11 mouse cellular contexts compared by ENCODE assay signal in the genomic region with DNA sequence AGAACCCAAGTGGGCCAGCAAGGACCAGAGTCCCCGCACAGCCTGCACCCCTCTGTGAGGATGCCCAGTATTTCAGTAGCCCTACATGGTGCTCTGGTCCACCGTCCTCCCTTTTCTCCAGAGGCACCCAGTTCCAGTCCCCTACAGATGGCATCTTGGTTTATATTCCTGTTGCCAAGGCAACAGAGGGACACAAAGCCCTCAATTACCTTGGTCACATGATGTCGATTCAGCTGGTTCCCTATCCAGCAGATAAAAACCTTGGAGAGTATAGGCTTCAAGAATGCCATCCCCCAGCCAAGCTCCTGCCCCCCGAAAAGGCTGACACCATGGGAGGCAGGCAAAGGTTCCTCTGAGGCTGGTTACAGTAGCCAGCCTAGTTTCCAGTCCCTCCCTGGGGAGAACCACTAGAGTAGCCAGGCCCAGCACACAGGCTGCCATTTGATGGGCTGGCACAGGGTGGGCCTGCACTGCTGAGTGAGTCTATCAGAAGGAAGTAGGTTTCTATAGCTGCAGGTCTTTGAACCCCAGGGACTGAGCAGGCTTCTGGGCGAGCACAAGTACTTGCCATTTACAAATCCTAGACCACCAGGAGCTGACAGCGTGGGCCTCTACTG. TPM values are rescaled to one million over a fixed set of nuclear protein-coding genes. Genes with fewer than 3 reads are reported as not detected.
A peak's percentile ranks its signal among the peaks of the same experiment; 100 is the strongest.
DNase-seq lines count a peak whose midpoint lies in the region; ATAC-seq and TF ChIP-seq lines count a peak whose summit lies in the region.
"Had no signal": no experiment of that assay in that cellular context is flagged by ENCODE, and none has a peak within 500 bp of the region (broad histone marks: within the 10 kb centered on the region; RNA-seq: fewer than 3 reads in every experiment).

No protein-coding gene starts in this region.

- H3K4me2 ChIP-seq in hindbrain, embryonic 15.5 days: no peak overlapping the region
- H3K4me2 ChIP-seq: intestine, embryonic 15.5 days; liver, embryonic 11.5 days had no signal

- H3K27ac ChIP-seq in hindbrain, embryonic 15.5 days (replicated peaks): peak overlapping the region; percentile 44; the same call in 1 of the 2 replicates
- 0 out of 2 replicates have a peak overlapping the region, but pooled peaks have one; percentile 28 for H3K27ac ChIP-seq in midbrain, embryonic 10.5 days (replicated peaks)
- H3K27ac ChIP-seq in kidney, adult 2 months (ENCODE audit: insufficient read depth, low read depth, low read length): no peak overlapping the region
- H3K27ac ChIP-seq in heart, embryonic 10.5 days: no peak overlapping the region
- H3K27ac ChIP-seq: intestine, embryonic 15.5 days had no signal

- TF ChIP-seq CTCF in kidney, adult 2 months (conservative IDR thresholded peaks at IDR 0.05; ENCODE audit: insufficient read depth, insufficient read length, low read depth, low read length): no peak

- no peak overlapping the region for H3K9ac ChIP-seq in hindbrain, embryonic 15.5 days
- H3K9ac ChIP-seq: intestine, embryonic 15.5 days had no signal

- H3K36me3 ChIP-seq in hindbrain, embryonic 15.5 days: peaks cover 61% of the 10 kb centered on the region
- peaks cover 100% of the 10 kb centered on the region for H3K36me3 ChIP-seq in midbrain, embryonic 10.5 days
- H3K36me3 ChIP-seq in kidney, adult 2 months (ENCODE audit: control insufficient read depth, insufficient read depth, low read length): no peaks in the 10 kb centered on the region
- H3K36me3 ChIP-seq in heart, embryonic 10.5 days: peaks cover 100% of the 10 kb centered on the region

- no peak overlapping the region for H3K4me3 ChIP-seq in hindbrain, embryonic 15.5 days
- no peak overlapping the region for H3K4me3 ChIP-seq in midbrain, embryonic 10.5 days
- no peak overlapping the region for H3K4me3 ChIP-seq in kidney, adult 2 months (ENCODE audit: insufficient read depth, low read depth, low read length)
- no peak overlapping the region for H3K4me3 ChIP-seq in heart, embryonic 10.5 days
- H3K4me3 ChIP-seq: intestine, embryonic 15.5 days had no signal

- H3K27me3 ChIP-seq in hindbrain, embryonic 15.5 days: no peaks in the 10 kb centered on the region
- H3K27me3 ChIP-seq in midbrain, embryonic 10.5 days (ENCODE audit: low read depth, poor library complexity, severe bottlenecking): no peaks in the 10 kb centered on the region
- no peaks in the 10 kb centered on the region for H3K27me3 ChIP-seq in kidney, adult 2 months (replicated peaks; ENCODE audit: control insufficient read depth, insufficient read depth, low read length)
- H3K27me3 ChIP-seq in heart, embryonic 10.5 days (ENCODE audit: insufficient read depth, poor library complexity, severe bottlenecking): no peaks in the 10 kb centered on the region
- H3K27me3 ChIP-seq: intestine, embryonic 15.5 days had no signal

- ATAC-seq in hindbrain, embryonic 15.5 days (ENCODE audit: low FRiP score, low read depth): peak; percentile 32; the same call in 1 of the 2 replicates
- ATAC-seq: intestine, embryonic 15.5 days had no signal

- peak; percentile 32 to 34 for DNase-seq in right cerebral cortex, adult 2 months (ENCODE audit: low spot score in 2 of 2)
- DNase-seq in right cerebral cortex, postnatal 14 days: no peak
- no peak for DNase-seq in midbrain, embryonic 10.5 days (ENCODE audit: low spot score)
- DNase-seq in telencephalon, adult 2 months (ENCODE audit: low read depth, low spot score): peak; percentile 70
- DNase-seq in kidney, postnatal 36 days: no peak
- no peak for DNase-seq in kidney, adult 2 months
- no peak for DNase-seq in heart, embryonic 10.5 days (ENCODE audit: low spot score)
- DNase-seq: lung, postnatal 4 days had no signal

- H3K9me3 ChIP-seq in hindbrain, embryonic 15.5 days: no peaks in the 10 kb centered on the region
- H3K9me3 ChIP-seq in midbrain, embryonic 10.5 days (replicated peaks): no peaks in the 10 kb centered on the region
- H3K9me3 ChIP-seq in heart, embryonic 10.5 days: no peaks in the 10 kb centered on the region
- H3K9me3 ChIP-seq: intestine, embryonic 15.5 days had no signal

- peaks cover 14% of the 10 kb centered on the region for H3K4me1 ChIP-seq in hindbrain, embryonic 15.5 days (replicated peaks)
- peaks cover 12% of the 10 kb centered on the region; the same call in 1 of the 2 replicates for H3K4me1 ChIP-seq in midbrain, embryonic 10.5 days
- H3K4me1 ChIP-seq in kidney, adult 2 months (ENCODE audit: control insufficient read depth, insufficient read depth, low read length): no peaks in the 10 kb centered on the region
- H3K4me1 ChIP-seq in heart, embryonic 10.5 days: no peaks in the 10 kb centered on the region; the same call in 1 of the 2 replicates
- H3K4me1 ChIP-seq: intestine, embryonic 15.5 days had no signal

- no peak for TF ChIP-seq POLR2A in kidney, adult 2 months (IDR thresholded peaks at IDR 0.05; ENCODE audit: low read depth, low read length)

- WGBS in hindbrain, embryonic 15.5 days: 45% methylated on average over 6 of the region's 6 CpGs
- WGBS in midbrain, embryonic 10.5 days: 90% methylated on average over 6 of the region's 6 CpGs
- WGBS in kidney, adult 2 months: 88% methylated on average over 6 of the region's 6 CpGs
- WGBS in heart, embryonic 10.5 days: 92% methylated on average over 6 of the region's 6 CpGs

RNA-seq across cellular contexts. Expression of gene 1700061G19Rik, which starts 21.3 kb away (rescaled TPM):
- polyA plus RNA-seq in hindbrain, embryonic 15.5 days (2015; fragmentation: Nextera tagmentation; extraction: Ambion mirVana): 0.43 and 0.61 TPM in 2 replicates
- 0.48 and 0.66 TPM in 2 replicates for polyA plus RNA-seq in midbrain, embryonic 10.5 days (2016; fragmentation: Nextera tagmentation; extraction: Ambion mirVana)
- polyA plus RNA-seq in kidney, adult 2 months (2012; rRNA removed): 0.03 and 0.07 TPM in 2 replicates
- polyA plus RNA-seq in heart, embryonic 10.5 days (2016; fragmentation: Nextera tagmentation; extraction: Ambion mirVana): 0.33 and 0.40 TPM in 2 replicates

RNA-seq across cellular contexts. Expression of gene Acsbg2, which starts 22.4 kb away (rescaled TPM):
- not detected in 2 replicates for polyA plus RNA-seq in hindbrain, embryonic 15.5 days (2015; fragmentation: Nextera tagmentation; extraction: Ambion mirVana)
- not detected in 2 replicates for polyA plus RNA-seq in midbrain, embryonic 10.5 days (2016; fragmentation: Nextera tagmentation; extraction: Ambion mirVana)
- polyA plus RNA-seq in kidney, adult 2 months (2012; rRNA removed): 0.05 TPM in 2 replicates
- polyA plus RNA-seq in heart, embryonic 10.5 days (2016; fragmentation: Nextera tagmentation; extraction: Ambion mirVana): not detected in 2 replicates
- polyA plus RNA-seq: intestine, embryonic 15.5 days; liver, embryonic 11.5 days had no signal

RNA-seq across cellular contexts. Expression of gene Mllt1, which starts 38.6 kb away (rescaled TPM):
- polyA plus RNA-seq in hindbrain, embryonic 15.5 days (2015; fragmentation: Nextera tagmentation; extraction: Ambion mirVana): 89.1 and 93.3 TPM in 2 replicates
- 67.7 and 77.8 TPM in 2 replicates for polyA plus RNA-seq in midbrain, embryonic 10.5 days (2016; fragmentation: Nextera tagmentation; extraction: Ambion mirVana)
- polyA plus RNA-seq in kidney, adult 2 months (2012; rRNA removed): 30.1 and 37.9 TPM in 2 replicates
- 42.3 and 46.0 TPM in 2 replicates for polyA plus RNA-seq in heart, embryonic 10.5 days (2016; fragmentation: Nextera tagmentation; extraction: Ambion mirVana)

Comparison
In these comparisons a context has a peak if more than half of its experiments do, and no peak if none do; other contexts are left out.
1. DNase-seq: peak in right cerebral cortex, adult 2 months (2 of 2) and telencephalon, adult 2 months (single experiment); none in right cerebral cortex, postnatal 14 days (single experiment), midbrain, embryonic 10.5 days (single experiment), kidney, postnatal 36 days (0 of 2), kidney, adult 2 months (single experiment) and heart, embryonic 10.5 days (single experiment).
2. H3K27ac ChIP-seq: peak in hindbrain, embryonic 15.5 days (single experiment) and midbrain, embryonic 10.5 days (single experiment); none in kidney, adult 2 months (single experiment) and heart, embryonic 10.5 days (single experiment).